Mouse (Mus musculus) midbrain, embryonic 15.5 days (tissue): ENCODE measurements at regions not wholly inside any gene's neighbourhood (a gene's known extent, or its start where the extent isn't known, plus 50 kb on each side); places are given as distances from the start of the nearest gene placed in this dataset.
"Not testable (repeated sequence)": the region's sequence is repeated elsewhere in the genome, so short reads cannot be mapped to it uniquely, and the experiment has no call there.

Source experiments
- ATAC-seq: fragments of 200-750 bp; cut with Nextera tagmentation; replicated peaks from 2 replicates; pipeline ENCODE4 v1.8.0; 2017; ENCODE audit warnings: moderate TSS enrichment
- H3K27ac ChIP-seq: fragments of 300-500 bp; sonication (generic); 2 replicates; pipeline ENCODE4 v1.5.1; 2015; ENCODE audit warnings: mild to moderate bottlenecking, inconsistent platforms
- H3K27me3 ChIP-seq: fragments of 300-500 bp; sonication (generic); replicated peaks from 2 replicates; pipeline ENCODE4 v1.6.1; 2015; ENCODE audit warnings: inconsistent platforms
- H3K36me3 ChIP-seq: fragments of 300-500 bp; sonication (generic); replicated peaks from 2 replicates; pipeline ENCODE4 v1.6.1; 2015; ENCODE audit warnings: inconsistent platforms
- H3K4me1 ChIP-seq: fragments of 300-500 bp; sonication (generic); 2 replicates; pipeline ENCODE4 v1.6.1; 2015; ENCODE audit warnings: inconsistent platforms
- H3K4me2 ChIP-seq: fragments of 300-500 bp; sonication (generic); 2 replicates; pipeline ENCODE4 v1.6.1; 2015; ENCODE audit warnings: inconsistent platforms, mild to moderate bottlenecking, moderate library complexity
- H3K4me3 ChIP-seq: fragments of 300-500 bp; sonication (generic); 2 replicates; pipeline ENCODE4 v1.5.1; 2015; ENCODE audit warnings: mild to moderate bottlenecking, inconsistent platforms
- H3K9ac ChIP-seq: fragments of 300-500 bp; sonication (generic); 2 replicates; pipeline ENCODE4 v1.6.1; 2015; ENCODE audit warnings: mild to moderate bottlenecking, inconsistent platforms
- H3K9me3 ChIP-seq: fragments of 300-500 bp; sonication (generic); 2 replicates; pipeline ENCODE4 v1.6.1; 2016; ENCODE audit warnings: inconsistent platforms
- WGBS: fragments of 180-500 bp; shearing (Covaris S2); methylation state at CpG from one replicate; pipeline ENCODE4 v1.1.7; 2015; ENCODE audit warnings: mixed read lengths; 5-methylcytosine and 5-hydroxymethylcytosine counted together

- H3K9me3 ChIP-seq, H3K9ac ChIP-seq, H3K4me3 ChIP-seq, H3K4me1 ChIP-seq, ATAC-seq, H3K27me3 ChIP-seq, H3K27ac ChIP-seq, H3K4me2 ChIP-seq, H3K36me3 ChIP-seq: not testable (repeated sequence)
- WGBS, result 85% methylated on average over 2 of the region's 2 CpGs
These were observed 306.2 kb upstream of the Olfr1507 start for GRCm38 (mm10) chr14:52801705-52802104.

GRCm38 (mm10) chr14:52792600-52792999 lies 297.1 kb upstream of the Olfr1507 start:
- H3K4me1 ChIP-seq, H3K27ac ChIP-seq, H3K36me3 ChIP-seq, H3K4me3 ChIP-seq, H3K9ac ChIP-seq, H3K4me2 ChIP-seq, H3K9me3 ChIP-seq, H3K27me3 ChIP-seq, ATAC-seq: not testable (repeated sequence)
- WGBS, result 91% methylated on average over 7 of the region's 9 CpGs

- 47% methylated on average over 6 of the region's 6 CpGs for WGBS
- ATAC-seq, H3K4me3 ChIP-seq: not testable (repeated sequence)
These were observed 296.3 kb upstream of the Olfr1507 start for GRCm38 (mm10) chr14:52791828-52792227.

GRCm38 (mm10) chr14:52782832-52783231 lies 287.3 kb upstream of the Olfr1507 start:
- not testable (repeated sequence) for ATAC-seq, H3K27me3 ChIP-seq, H3K9me3 ChIP-seq, H3K36me3 ChIP-seq, H3K4me3 ChIP-seq, H3K4me2 ChIP-seq, H3K27ac ChIP-seq, H3K9ac ChIP-seq, H3K4me1 ChIP-seq
- WGBS, result 77% methylated on average over 4 of the region's 4 CpGs

More at GRCm38 (mm10) chr14:52791828-52792227, 296.3 kb upstream of the Olfr1507 start:
- H3K27ac ChIP-seq, H3K27me3 ChIP-seq, H3K4me2 ChIP-seq, H3K4me1 ChIP-seq, H3K9me3 ChIP-seq, H3K36me3 ChIP-seq, H3K9ac ChIP-seq: not testable (repeated sequence)

GRCm38 (mm10) chr14:52775816-52776215 lies 280.3 kb upstream of the Olfr1507 start:
- not testable (repeated sequence) for H3K9ac ChIP-seq, H3K36me3 ChIP-seq, H3K9me3 ChIP-seq, H3K4me1 ChIP-seq, H3K4me2 ChIP-seq, H3K4me3 ChIP-seq, H3K27ac ChIP-seq, ATAC-seq, H3K27me3 ChIP-seq
- 87% methylated on average over 2 of the region's 2 CpGs for WGBS

- WGBS, result 80% methylated on average over 1 of the region's 1 CpGs
- not testable (repeated sequence) for H3K9ac ChIP-seq, H3K27me3 ChIP-seq, H3K36me3 ChIP-seq, H3K27ac ChIP-seq, H3K4me2 ChIP-seq, H3K9me3 ChIP-seq, H3K4me3 ChIP-seq, ATAC-seq, H3K4me1 ChIP-seq
These were observed 273.9 kb upstream of the Olfr1507 start for GRCm38 (mm10) chr14:52769450-52769849.

GRCm38 (mm10) chr14:52752159-52752558 lies 256.6 kb upstream of the Olfr1507 start:
- not testable (repeated sequence) for H3K4me1 ChIP-seq, H3K4me3 ChIP-seq, H3K9me3 ChIP-seq, H3K27ac ChIP-seq, H3K9ac ChIP-seq, H3K4me2 ChIP-seq, H3K36me3 ChIP-seq, ATAC-seq, H3K27me3 ChIP-seq
- WGBS, result 75% methylated on average over 1 of the region's 1 CpGs

GRCm38 (mm10) chr14:52726680-52727079 lies 231.1 kb upstream of the Olfr1507 start:
- not testable (repeated sequence) for H3K27ac ChIP-seq, H3K36me3 ChIP-seq, H3K4me1 ChIP-seq, H3K9me3 ChIP-seq, H3K27me3 ChIP-seq, H3K4me3 ChIP-seq, H3K9ac ChIP-seq, ATAC-seq, H3K4me2 ChIP-seq
- WGBS, result 57% methylated on average over 2 of the region's 3 CpGs

GRCm38 (mm10) chr14:52724988-52725387 lies 229.4 kb upstream of the Olfr1507 start:
- WGBS, result 70% methylated on average over 1 of the region's 1 CpGs
- not testable (repeated sequence) for H3K4me3 ChIP-seq

GRCm38 (mm10) chr14:52720640-52721039 lies 225.1 kb upstream of the Olfr1507 start:
- Histone ChIP-seq H3K9ac (no peak overlapping the region), H3K4me1 (no peaks in the 10 kb centered on the region), H3K9me3 (no peaks in the 10 kb centered on the region), H3K27me3 (no peaks in the 10 kb centered on the region), H3K27ac (no peak overlapping the region), H3K36me3 (no peaks in the 10 kb centered on the region), H3K4me2 (no peak overlapping the region), H3K4me3 (no peak overlapping the region)
- no peak for ATAC-seq
- 90% methylated on average over 9 of the region's 9 CpGs for WGBS

More at GRCm38 (mm10) chr14:52724988-52725387, 229.4 kb upstream of the Olfr1507 start:
- not testable (repeated sequence) for H3K9me3 ChIP-seq, ATAC-seq, H3K27ac ChIP-seq, H3K9ac ChIP-seq, H3K4me1 ChIP-seq, H3K27me3 ChIP-seq, H3K36me3 ChIP-seq, H3K4me2 ChIP-seq

GRCm38 (mm10) chr14:52700851-52701250 lies 205.3 kb upstream of the Olfr1507 start:
- not testable (repeated sequence) for ATAC-seq, H3K27ac ChIP-seq, H3K4me3 ChIP-seq, H3K4me1 ChIP-seq, H3K27me3 ChIP-seq, H3K9ac ChIP-seq, H3K4me2 ChIP-seq, H3K36me3 ChIP-seq, H3K9me3 ChIP-seq
- WGBS, result 67% methylated on average over 1 of the region's 1 CpGs

GRCm38 (mm10) chr14:52683636-52684035 lies 188.1 kb upstream of the Olfr1507 start:
- H3K27ac ChIP-seq, H3K9ac ChIP-seq, H3K9me3 ChIP-seq, ATAC-seq, H3K4me3 ChIP-seq, H3K4me2 ChIP-seq, H3K36me3 ChIP-seq, H3K27me3 ChIP-seq, H3K4me1 ChIP-seq: not testable (repeated sequence)
- no CpG with 5 or more reads among the region's 1 CpGs for WGBS

GRCm38 (mm10) chr14:52654355-52654754 lies 158.8 kb upstream of the Olfr1507 start:
- no peak overlapping the region for H3K27ac ChIP-seq
- no peaks in the 10 kb centered on the region for H3K36me3 ChIP-seq
- WGBS, result 68% methylated on average over 6 of the region's 6 CpGs

GRCm38 (mm10) chr14:52638179-52638578 lies 142.6 kb upstream of the Olfr1507 start:
- H3K9ac ChIP-seq, result no peak overlapping the region
- no peak for ATAC-seq
- H3K4me3 ChIP-seq, result no peak overlapping the region
- 65% methylated on average over 2 of the region's 2 CpGs for WGBS
- H3K4me1 ChIP-seq, result no peaks in the 10 kb centered on the region
- H3K27ac ChIP-seq, result no peak overlapping the region
- no peaks in the 10 kb centered on the region for H3K9me3 ChIP-seq
- H3K27me3 ChIP-seq, result no peaks in the 10 kb centered on the region
- H3K4me2 ChIP-seq, result no peak overlapping the region
- H3K36me3 ChIP-seq, result no peaks in the 10 kb centered on the region

More at GRCm38 (mm10) chr14:52654355-52654754, 158.8 kb upstream of the Olfr1507 start:
- Histone ChIP-seq H3K9ac (no peak overlapping the region), H3K27me3 (no peaks in the 10 kb centered on the region), H3K4me1 (no peaks in the 10 kb centered on the region), H3K4me2 (no peak overlapping the region), H3K4me3 (no peak overlapping the region), H3K9me3 (no peaks in the 10 kb centered on the region)
- no peak for ATAC-seq
